Mouse (Mus musculus): ENCODE measurements around the gene Ubox5. TPM values are rescaled to one million over a fixed set of nuclear protein-coding genes. Genes with fewer than 3 reads are reported as not detected.
A peak's percentile ranks its signal among the peaks of the same experiment; 100 is the strongest.

Ubox5 gene
- 9.6 and 9.8 TPM in 2 replicates for polyA plus RNA-seq (2012; rRNA removed)

- under 1% methylated on average over 25 of the region's 25 CpGs for WGBS
- peak; percentile 90 to 94 for DNase-seq
Observed at GRCm38 (mm10) chr2:130629839-130630203, at the start of gene Ubox5, which contains the start of gene Fastkd5. Gene Ubox5 (minus strand): TSS chr2:130630038. Gene Fastkd5 (minus strand): TSS chr2:130630027.

GRCm38 (mm10) chr2:130679154-130679553 is 49.3 kb upstream of the Ubox5 start:
- no peaks in the 10 kb centered on the region for H3K27me3 ChIP-seq (ENCODE audit: control insufficient read depth, insufficient read depth, low read length)
- no peak overlapping the region for H3K27ac ChIP-seq (ENCODE audit: insufficient read depth, low read length)
- H3K4me1 ChIP-seq (ENCODE audit: control insufficient read depth, insufficient read depth, low read length) = no peaks in the 10 kb centered on the region
- no peak overlapping the region for H3K4me3 ChIP-seq (replicated peaks; ENCODE audit: insufficient read depth, low read depth, low read length)
- TF ChIP-seq POLR2A (IDR thresholded peaks at IDR 0.05; ENCODE audit: borderline replicate concordance, insufficient read depth, low read length) (no peak), CTCF (IDR thresholded peaks at IDR 0.05; ENCODE audit: borderline replicate concordance, insufficient read depth, low read depth, low read length) (no peak)
- no peak for DNase-seq
- 83% methylated on average over 12 of the region's 12 CpGs for WGBS

More at GRCm38 (mm10) chr2:130629839-130630203, at the start of gene Ubox5, which contains the start of gene Fastkd5:
- TF ChIP-seq CTCF (IDR thresholded peaks at IDR 0.05; ENCODE audit: borderline replicate concordance, insufficient read depth, low read depth, low read length) = no peak
- TF ChIP-seq POLR2A (IDR thresholded peaks at IDR 0.05; ENCODE audit: borderline replicate concordance, insufficient read depth, low read length) = peak; percentile 62; the same call in 1 of the 2 replicates
- peaks cover 22% of the 10 kb centered on the region for H3K4me1 ChIP-seq (ENCODE audit: control insufficient read depth, insufficient read depth, low read length)
- H3K27me3 ChIP-seq (ENCODE audit: control insufficient read depth, insufficient read depth, low read length) = no peaks in the 10 kb centered on the region
- H3K4me3 ChIP-seq (replicated peaks; ENCODE audit: insufficient read depth, low read depth, low read length) = peak within 1 kb of the TSS; percentile 97
- H3K27ac ChIP-seq (ENCODE audit: insufficient read depth, low read length) = peak within 1 kb of the TSS; percentile 29

GRCm38 (mm10) chr2:130677211-130677610 is 47.4 kb upstream of the Ubox5 start:
- no peak for DNase-seq
- Histone ChIP-seq H3K4me1 (ENCODE audit: control insufficient read depth, insufficient read depth, low read length) (no peaks in the 10 kb centered on the region), H3K27ac (ENCODE audit: insufficient read depth, low read length) (no peak overlapping the region), H3K27me3 (ENCODE audit: control insufficient read depth, insufficient read depth, low read length) (no peaks in the 10 kb centered on the region), H3K4me3 (replicated peaks; ENCODE audit: insufficient read depth, low read depth, low read length) (no peak overlapping the region)
- no peak for TF ChIP-seq POLR2A (IDR thresholded peaks at IDR 0.05; ENCODE audit: borderline replicate concordance, insufficient read depth, low read length)
- 91% methylated on average over 10 of the region's 10 CpGs for WGBS

- Histone ChIP-seq H3K27me3 (ENCODE audit: control insufficient read depth, insufficient read depth, low read length) (no peaks in the 10 kb centered on the region), H3K27ac (ENCODE audit: insufficient read depth, low read length) (peak within 1 kb of the TSS; percentile 72), H3K4me1 (ENCODE audit: control insufficient read depth, insufficient read depth, low read length) (peaks cover 10% of the 10 kb centered on the region), H3K4me3 (replicated peaks; ENCODE audit: insufficient read depth, low read depth, low read length) (peak within 1 kb of the TSS; percentile 87)
- TF ChIP-seq POLR2A (IDR thresholded peaks at IDR 0.05; ENCODE audit: borderline replicate concordance, insufficient read depth, low read length) (peak; percentile 86), CTCF (IDR thresholded peaks at IDR 0.05; ENCODE audit: borderline replicate concordance, insufficient read depth, low read depth, low read length) (peak; percentile 45; the same call in 1 of the 2 replicates)
- peak; percentile 90 to 92 for DNase-seq
- WGBS = under 1% methylated on average over 31 of the region's 31 CpGs
Observed at GRCm38 (mm10) chr2:130667559-130667958, 37.7 kb upstream of the Ubox5 start, which contains the start of gene Itpa. Gene Itpa (plus strand): TSS chr2:130667610.

GRCm38 (mm10) chr2:130664102-130664701 is 34.4 kb upstream of the Ubox5 start, which contains the start of gene Ddrgk1:
Gene Ddrgk1 (minus strand): TSS chr2:130664659.
- Histone ChIP-seq H3K27me3 (ENCODE audit: control insufficient read depth, insufficient read depth, low read length) (no peaks in the 10 kb centered on the region), H3K4me1 (ENCODE audit: control insufficient read depth, insufficient read depth, low read length) (peaks cover 8% of the 10 kb centered on the region), H3K4me3 (replicated peaks; ENCODE audit: insufficient read depth, low read depth, low read length) (peak within 1 kb of the TSS; percentile 75), H3K27ac (ENCODE audit: insufficient read depth, low read length) (peak within 1 kb of the TSS; percentile 96)
- DNase-seq = peak; percentile 97
- TF ChIP-seq CTCF (IDR thresholded peaks at IDR 0.05; ENCODE audit: borderline replicate concordance, insufficient read depth, low read depth, low read length) (no peak; the same call in 1 of the 2 replicates), POLR2A (IDR thresholded peaks at IDR 0.05; ENCODE audit: borderline replicate concordance, insufficient read depth, low read length) (peak; percentile 88)
- under 1% methylated on average over 40 of the region's 40 CpGs for WGBS

- Histone ChIP-seq H3K27me3 (ENCODE audit: control insufficient read depth, insufficient read depth, low read length) (no peaks in the 10 kb centered on the region), H3K4me3 (replicated peaks; ENCODE audit: insufficient read depth, low read depth, low read length) (peak overlapping the region; percentile 75), H3K27ac (ENCODE audit: insufficient read depth, low read length) (peak overlapping the region; percentile 32; the same call in 1 of the 2 replicates), H3K4me1 (ENCODE audit: control insufficient read depth, insufficient read depth, low read length) (peaks cover 7% of the 10 kb centered on the region)
- 71% methylated on average over 11 of the region's 11 CpGs for WGBS
- no peak for TF ChIP-seq CTCF (IDR thresholded peaks at IDR 0.05; ENCODE audit: borderline replicate concordance, insufficient read depth, low read depth, low read length)
- TF ChIP-seq POLR2A (IDR thresholded peaks at IDR 0.05; ENCODE audit: borderline replicate concordance, insufficient read depth, low read length) = no peak
- peak in 1 of 2 experiments; percentile 18 for DNase-seq
Observed at GRCm38 (mm10) chr2:130663342-130663741, 33.5 kb upstream of the Ubox5 start.

- WGBS = 95% methylated on average over 10 of the region's 10 CpGs
- no peaks in the 10 kb centered on the region for H3K27me3 ChIP-seq (ENCODE audit: control insufficient read depth, insufficient read depth, low read length)
- H3K4me3 ChIP-seq (replicated peaks; ENCODE audit: insufficient read depth, low read depth, low read length) = no peak overlapping the region
- H3K4me1 ChIP-seq (ENCODE audit: control insufficient read depth, insufficient read depth, low read length) = peaks cover 4% of the 10 kb centered on the region
- TF ChIP-seq CTCF (IDR thresholded peaks at IDR 0.05; ENCODE audit: borderline replicate concordance, insufficient read depth, low read depth, low read length) (no peak), POLR2A (IDR thresholded peaks at IDR 0.05; ENCODE audit: borderline replicate concordance, insufficient read depth, low read length) (no peak)
- no peak for DNase-seq
- no peak overlapping the region for H3K27ac ChIP-seq (ENCODE audit: insufficient read depth, low read length)
Observed at GRCm38 (mm10) chr2:130658530-130658929, 28.7 kb upstream of the Ubox5 start.

- H3K27ac ChIP-seq (ENCODE audit: insufficient read depth, low read length) = no peak overlapping the region
- WGBS = 88% methylated on average over 6 of the region's 6 CpGs
Observed at GRCm38 (mm10) chr2:130657541-130657940, 27.7 kb upstream of the Ubox5 start.

More at GRCm38 (mm10) chr2:130657541-130657940, 27.7 kb upstream of the Ubox5 start:
- H3K27me3 ChIP-seq (ENCODE audit: control insufficient read depth, insufficient read depth, low read length) = no peaks in the 10 kb centered on the region
- no peak for TF ChIP-seq POLR2A (IDR thresholded peaks at IDR 0.05; ENCODE audit: borderline replicate concordance, insufficient read depth, low read length)
- TF ChIP-seq CTCF (IDR thresholded peaks at IDR 0.05; ENCODE audit: borderline replicate concordance, insufficient read depth, low read depth, low read length) = no peak
- no peaks in the 10 kb centered on the region for H3K4me1 ChIP-seq (ENCODE audit: control insufficient read depth, insufficient read depth, low read length)
- no peak for DNase-seq
- no peak overlapping the region for H3K4me3 ChIP-seq (replicated peaks; ENCODE audit: insufficient read depth, low read depth, low read length)
